30 mouse cellular contexts compared by ENCODE assay signal in genomic region chr13:37792739-37793336, GRCm38 (mm10). TPM values are rescaled to one million over a fixed set of nuclear protein-coding genes. Genes with fewer than 3 reads are reported as not detected.
DNase-seq lines count a peak whose midpoint lies in the region; ATAC-seq and TF ChIP-seq lines count a peak whose summit lies in the region.
"Had no signal": no experiment of that assay in that cellular context is flagged by ENCODE, and none has a peak within 500 bp of the region (broad histone marks: within the 10 kb centered on the region; RNA-seq: fewer than 3 reads in every experiment).

No protein-coding gene starts in this region.

- H3K27ac ChIP-seq in kidney, adult 2 months (ENCODE audit: insufficient read depth, low read depth, low read length), result no peak overlapping the region
- H3K27ac ChIP-seq in kidney, embryonic 16.5 days (ENCODE audit: low read length), result no peak overlapping the region
- H3K27ac ChIP-seq: gastrocnemius, adult 2 months; kidney, embryonic 15.5 days; liver, embryonic 13.5 days; macrophage; midbrain, embryonic 15.5 days; neural tube, embryonic 12.5 days; stomach, postnatal 0 days had no signal

- TF ChIP-seq POLR2A in kidney, adult 2 months (IDR thresholded peaks at IDR 0.05; ENCODE audit: low read depth, low read length), result no peak
- no peak for TF ChIP-seq POLR2A in lung, adult 2 months (IDR thresholded peaks at IDR 0.05; ENCODE audit: borderline replicate concordance, extremely low read depth, low read depth, low read length)

- peak; percentile 14 for DNase-seq in kidney, adult 2 months
- DNase-seq in splenic B cell, adult 2 months (ENCODE audit: low read depth, low spot score), result peak; percentile 8
- DNase-seq in adrenal gland, adult 18-20 months (ENCODE audit: low spot score in 2 of 2), result no peak
- no peak for DNase-seq in lung, adult 2 months
- DNase-seq: adrenal gland, adult 8-10 months; cerebellum, adult 9-10 months; gastrocnemius, adult 2 months; gastrocnemius, postnatal 36 days; kidney, adult 11 months; kidney, postnatal 36 days; left cerebral cortex, postnatal 4 days; liver, embryonic 13.5 days; lung, adult 18-20 months; lung, postnatal 10 days; right cerebral cortex, adult 18-20 months; spleen, adult 18-20 months; thymus, adult 18-20 months; thymus, postnatal 4 days had no signal

- H3K4me3 ChIP-seq in kidney, adult 2 months (ENCODE audit: insufficient read depth, low read depth, low read length), result no peak overlapping the region
- H3K4me3 ChIP-seq in kidney, embryonic 16.5 days (ENCODE audit: low read length), result no peak overlapping the region
- no peak overlapping the region for H3K4me3 ChIP-seq in lung, adult 2 months (replicated peaks; ENCODE audit: extremely low read depth, low read depth, low read length)
- H3K4me3 ChIP-seq: erythroblast, embryonic 14.5 days; gastrocnemius, adult 2 months; kidney, embryonic 15.5 days; liver, embryonic 13.5 days; midbrain, embryonic 15.5 days; neural tube, embryonic 12.5 days had no signal

- no peaks in the 10 kb centered on the region for H3K9me3 ChIP-seq in kidney, embryonic 16.5 days (ENCODE audit: low read length)
- H3K9me3 ChIP-seq: G1E; kidney, embryonic 15.5 days; liver, embryonic 13.5 days; midbrain, embryonic 15.5 days; neural tube, embryonic 12.5 days had no signal

- no peak overlapping the region for H3K9ac ChIP-seq in kidney, embryonic 16.5 days (replicated peaks; ENCODE audit: low read length)
- H3K9ac ChIP-seq: kidney, embryonic 15.5 days; liver, embryonic 13.5 days; midbrain, embryonic 15.5 days; neural tube, embryonic 12.5 days had no signal

- H3K4me1 ChIP-seq in kidney, adult 2 months (ENCODE audit: control insufficient read depth, insufficient read depth, low read length), result no peaks in the 10 kb centered on the region
- no peaks in the 10 kb centered on the region for H3K4me1 ChIP-seq in kidney, embryonic 16.5 days (ENCODE audit: insufficient read depth, low read length)
- no peaks in the 10 kb centered on the region for H3K4me1 ChIP-seq in lung, adult 2 months (ENCODE audit: control insufficient read depth, insufficient read depth, low read length)
- H3K4me1 ChIP-seq: kidney, embryonic 15.5 days; liver, embryonic 13.5 days; midbrain, embryonic 15.5 days; neural tube, embryonic 12.5 days had no signal

- H3K4me2 ChIP-seq in kidney, embryonic 16.5 days (replicated peaks; ENCODE audit: low read depth, low read length), result no peak overlapping the region
- H3K4me2 ChIP-seq: kidney, embryonic 15.5 days; liver, embryonic 13.5 days; midbrain, embryonic 15.5 days; neural tube, embryonic 12.5 days had no signal

- H3K36me3 ChIP-seq in kidney, adult 2 months (ENCODE audit: control insufficient read depth, insufficient read depth, low read length), result no peaks in the 10 kb centered on the region
- H3K36me3 ChIP-seq in kidney, embryonic 16.5 days (ENCODE audit: insufficient read depth, low read length), result no peaks in the 10 kb centered on the region
- H3K36me3 ChIP-seq in splenic B cell, adult 2 months (ENCODE audit: control insufficient read depth, insufficient read depth, low read length, poor library complexity, severe bottlenecking), result no peaks in the 10 kb centered on the region
- H3K36me3 ChIP-seq: G1E; kidney, embryonic 15.5 days; liver, embryonic 13.5 days; midbrain, embryonic 15.5 days; neural tube, embryonic 12.5 days had no signal

- no peaks in the 10 kb centered on the region for H3K27me3 ChIP-seq in kidney, adult 2 months (replicated peaks; ENCODE audit: control insufficient read depth, insufficient read depth, low read length)
- H3K27me3 ChIP-seq in kidney, embryonic 16.5 days (ENCODE audit: insufficient read depth, low read length), result no peaks in the 10 kb centered on the region
- no peaks in the 10 kb centered on the region for H3K27me3 ChIP-seq in splenic B cell, adult 2 months (ENCODE audit: control insufficient read depth, insufficient read depth, low read length, poor library complexity, severe bottlenecking)
- H3K27me3 ChIP-seq: kidney, embryonic 15.5 days; liver, embryonic 13.5 days; midbrain, embryonic 15.5 days; neural tube, embryonic 12.5 days had no signal

- 80% methylated on average over 11 of the region's 11 CpGs for WGBS in kidney, adult 2 months
- WGBS in kidney, embryonic 16.5 days, result 92% methylated on average over 11 of the region's 11 CpGs
- 86% methylated on average over 11 of the region's 11 CpGs for WGBS in lung, adult 2 months

- TF ChIP-seq CTCF in kidney, adult 2 months (conservative IDR thresholded peaks at IDR 0.05; ENCODE audit: insufficient read depth, insufficient read length, low read depth, low read length), result no peak
- no peak for TF ChIP-seq CTCF in lung, adult 2 months (IDR thresholded peaks at IDR 0.05; ENCODE audit: insufficient read depth, low read length)

- ATAC-seq in kidney, embryonic 16.5 days (ENCODE audit: low FRiP score, low TSS enrichment), result no peak
- peak; percentile 91 for ATAC-seq in CD4-positive, CD25-positive, alpha-beta regulatory T cell, adult 4 months
- ATAC-seq in common myeloid progenitor, adult 5-6 weeks (replicated peaks; ENCODE audit: low read depth, poor library complexity, severe bottlenecking), result 0 out of 2 replicates have a peak, but pooled peaks have one; percentile 29
- ATAC-seq: forebrain, embryonic 16.5 days; hindbrain, embryonic 16.5 days; midbrain, embryonic 15.5 days had no signal

RNA-seq across cellular contexts. Expression of gene Rreb1, which starts 14.6 kb away (rescaled TPM):
- polyA plus RNA-seq in kidney, adult 2 months (2012; rRNA removed), result 16.7 and 18.3 TPM in 2 replicates
- 13.5 and 18.3 TPM in 2 replicates for polyA plus RNA-seq in kidney, embryonic 16.5 days (2015; fragmentation: Nextera tagmentation; extraction: Ambion mirVana)
- 1 to 10 TPM; 6.7 to 7.9 TPM for polyA plus RNA-seq in CD4-positive, CD25-positive, alpha-beta regulatory T cell, adult 4 months (2017; shearing (Covaris generic))
- 26.1 and 32.0 TPM in 2 replicates for total RNA-seq in common myeloid progenitor, adult 5-6 weeks (2017)
- 10 to 100 TPM; 41.1 to 48.4 TPM for total RNA-seq in adrenal gland, adult 18-20 months (2021)
- polyA plus RNA-seq in lung, adult 2 months (2012; rRNA removed), result 23.0 and 23.7 TPM in 2 replicates

Comparison
In these comparisons a context has a peak if more than half of its experiments do, and no peak if none do; other contexts are left out.
1. DNase-seq: peak in kidney, adult 2 months (single experiment) and splenic B cell, adult 2 months (single experiment); none in adrenal gland, adult 18-20 months (0 of 2) and lung, adult 2 months (single experiment).